Mouse (Mus musculus): ENCODE data around the gene Slc6a6.

- no peak for TF ChIP-seq CTCF (IDR thresholded peaks at IDR 0.05; ENCODE audit: low read depth)
- no peak for TF ChIP-seq EP300 (IDR thresholded peaks at IDR 0.05; ENCODE audit: low read depth)
Observed at GRCm38 (mm10) chr6:91706072-91706776, 22.4 kb downstream of the Slc6a6 start.

Data from heart, postnatal 0 days (tissue).